Mouse (Mus musculus) spleen, adult 2 months (tissue): ENCODE measurements around the gene Nif3l1. TPM values are rescaled to one million over a fixed set of nuclear protein-coding genes. Genes with fewer than 3 reads are reported as not detected.

Experiments used
- DNase-seq, 2 experiments: peaks; one replicate each; pipeline versions ENCODE4 v3.0.0 to v3.0.0-alpha.2; 2012 to 2021; ENCODE audit warnings: low spot score in 2 of 2, low read depth in 1 of 2
- H3K27ac ChIP-seq: fragments of 200-500 bp; 2 replicates; pipeline ENCODE4 v1.5.1; 2012; ENCODE audit warnings: low read length, inconsistent platforms; ENCODE audit not compliant: insufficient read depth
- H3K27me3 ChIP-seq: fragments of 200-500 bp; 2 replicates; pipeline ENCODE4 v1.6.1; 2012; ENCODE audit warnings: mild to moderate bottlenecking, moderate library complexity, low read length, inconsistent platforms; ENCODE audit not compliant: control insufficient read depth, insufficient read depth
- H3K36me3 ChIP-seq: fragments of 200-500 bp; 2 replicates; pipeline ENCODE4 v1.6.1; 2012; ENCODE audit warnings: mild to moderate bottlenecking, low read length, inconsistent platforms; ENCODE audit not compliant: control insufficient read depth, insufficient read depth
- H3K4me1 ChIP-seq: fragments of 200-500 bp; 2 replicates; pipeline ENCODE4 v1.6.1; 2011; ENCODE audit warnings: inconsistent platforms; ENCODE audit not compliant: control insufficient read depth, insufficient read depth, insufficient read length
- H3K4me3 ChIP-seq: fragments of 200-500 bp; 2 replicates; pipeline ENCODE4 v1.5.1; 2011; ENCODE audit warnings: mild to moderate bottlenecking, inconsistent platforms; ENCODE audit not compliant: insufficient read depth, insufficient read length; ENCODE audit errors: extremely low read depth
- CTCF ChIP-seq: fragments of 200-500 bp; IDR thresholded peaks from 2 replicates; pipeline ENCODE4 v1.5.1; 2011; ENCODE audit warnings: mild to moderate bottlenecking, inconsistent platforms; ENCODE audit not compliant: insufficient read depth, insufficient read length, insufficient replicate concordance; ENCODE audit errors: extremely low read depth
- POLR2A ChIP-seq: fragments of 200-500 bp; IDR thresholded peaks from 2 replicates; pipeline ENCODE4 v1.6.1; 2011; ENCODE audit warnings: low read depth, low read length, inconsistent platforms
- WGBS: fragments of 180-500 bp; shearing (Covaris S2); methylation state at CpG from one replicate; pipeline ENCODE4 v1.1.7; 2018; 5-methylcytosine and 5-hydroxymethylcytosine counted together
- polyA plus RNA-seq: library from polyadenylated mRNA; depleted of rRNA; stranded (reverse); fragments of >200 nt; gene quantifications from 2 replicates; pipeline ENCODE4 v1.2.3, GENCODE M21; 2012; rRNA removed

The Nif3l1 gene
- polyA plus RNA-seq: 7.5 and 8.6 TPM in 2 replicates

DNA sequence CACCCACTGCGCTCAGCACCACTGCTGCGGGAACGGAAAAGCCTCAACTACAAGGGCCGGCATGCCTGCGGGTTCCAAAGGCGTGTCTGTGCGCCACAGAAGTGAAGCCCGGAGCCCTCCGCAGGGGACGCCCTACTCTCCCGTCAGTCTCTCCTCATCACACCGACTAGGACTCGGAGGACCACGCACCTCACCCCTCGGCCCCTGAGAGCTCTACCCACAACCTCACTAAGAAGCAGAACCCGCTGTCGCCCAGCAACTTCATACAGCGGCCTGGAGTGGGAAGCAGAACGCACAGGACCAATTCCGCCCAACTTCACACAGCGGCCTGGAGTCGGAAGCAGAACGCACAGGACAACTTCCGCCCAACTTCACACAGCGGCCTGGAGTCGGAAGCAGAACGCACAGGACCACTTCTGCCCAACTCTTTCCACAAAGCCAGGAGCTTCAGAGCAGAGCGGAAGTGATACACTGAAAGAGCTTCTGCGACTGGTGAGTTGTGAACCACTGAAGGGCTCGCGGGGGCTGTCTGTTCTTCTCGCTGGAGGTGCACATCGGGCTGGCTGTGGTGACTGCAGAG, at the start of gene Nif3l1, which contains the start of gene Ppil3:
Nif3l1 (plus strand) TSS at position 9 of the 580 bp plus-strand sequence.
Ppil3 (minus strand) TSS at position 344 of the 580 bp plus-strand sequence.
- Histone ChIP-seq H3K4me1 (peaks cover 4% of the 10 kb centered on the region), H3K36me3 (peaks cover 10% of the 10 kb centered on the region; the same call in 1 of the 2 replicates), H3K27me3 (no peaks in the 10 kb centered on the region), H3K4me3 (peak within 1 kb of the TSS; percentile 95), H3K27ac (peak within 1 kb of the TSS; percentile 92)
- WGBS: under 1% methylated on average over 33 of the region's 33 CpGs
- TF ChIP-seq POLR2A: peak; percentile 6; the same call in 1 of the 2 replicates
- TF ChIP-seq CTCF: no peak
- peak; percentile 71 to 75 for DNase-seq

DNA sequence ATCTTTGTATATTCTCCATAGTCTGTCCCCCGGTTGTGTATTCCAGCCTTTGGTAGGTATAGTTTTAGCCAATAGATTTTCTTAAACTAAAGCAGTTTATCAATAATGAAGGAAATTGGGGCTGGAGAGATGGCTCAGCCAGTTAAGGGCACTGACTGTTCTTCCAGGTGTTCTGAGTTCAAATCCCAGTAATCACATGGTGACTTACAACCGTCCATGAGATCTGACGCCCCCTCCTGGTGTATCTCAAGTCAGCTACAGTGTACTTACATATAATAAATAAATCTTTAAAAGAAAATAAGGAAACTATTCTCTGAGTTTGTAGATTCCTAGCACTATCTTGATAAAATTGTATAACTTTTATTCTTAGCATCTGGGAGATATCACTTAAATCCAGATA, 49.6 kb upstream of the Nif3l1 start:
- no peak for DNase-seq
- Histone ChIP-seq H3K27ac (no peak overlapping the region), H3K4me1 (no peaks in the 10 kb centered on the region), H3K4me3 (no peak overlapping the region), H3K36me3 (peaks cover 26% of the 10 kb centered on the region), H3K27me3 (0 out of 2 replicates have a peak, but pooled peaks cover 1% of the 10 kb centered on the region)
- TF ChIP-seq POLR2A (no peak), CTCF (no peak)
- 90% methylated on average over 3 of the region's 3 CpGs for WGBS

DNA sequence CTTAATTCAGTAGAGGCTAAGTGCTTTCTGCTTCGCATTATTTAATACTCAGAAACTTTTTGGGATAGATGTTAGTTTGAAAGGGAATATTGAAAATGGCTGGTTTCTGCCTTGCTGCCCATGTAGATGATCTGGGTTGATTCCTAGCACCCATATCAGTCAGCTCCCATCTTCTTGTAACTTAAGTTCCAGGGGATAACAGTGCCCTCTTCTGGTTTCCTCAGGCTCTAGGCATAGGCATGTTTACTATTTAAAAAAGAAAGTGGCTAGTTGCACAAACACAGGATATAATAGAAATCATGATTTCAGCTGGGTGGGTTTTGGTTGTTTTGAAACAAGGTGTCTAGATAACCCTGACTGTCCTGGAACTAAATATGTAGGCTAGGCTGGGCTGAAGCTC, 48.8 kb upstream of the Nif3l1 start:
- no peak for DNase-seq
- H3K27ac ChIP-seq: no peak overlapping the region
- no peak overlapping the region for H3K4me3 ChIP-seq
- H3K27me3 ChIP-seq: 0 out of 2 replicates have a peak, but pooled peaks cover 1% of the 10 kb centered on the region
- WGBS: 93% methylated on average over 1 of the region's 1 CpGs
- H3K36me3 ChIP-seq: peaks cover 33% of the 10 kb centered on the region
- H3K4me1 ChIP-seq: no peaks in the 10 kb centered on the region
- TF ChIP-seq CTCF (no peak), POLR2A (no peak)

DNA sequence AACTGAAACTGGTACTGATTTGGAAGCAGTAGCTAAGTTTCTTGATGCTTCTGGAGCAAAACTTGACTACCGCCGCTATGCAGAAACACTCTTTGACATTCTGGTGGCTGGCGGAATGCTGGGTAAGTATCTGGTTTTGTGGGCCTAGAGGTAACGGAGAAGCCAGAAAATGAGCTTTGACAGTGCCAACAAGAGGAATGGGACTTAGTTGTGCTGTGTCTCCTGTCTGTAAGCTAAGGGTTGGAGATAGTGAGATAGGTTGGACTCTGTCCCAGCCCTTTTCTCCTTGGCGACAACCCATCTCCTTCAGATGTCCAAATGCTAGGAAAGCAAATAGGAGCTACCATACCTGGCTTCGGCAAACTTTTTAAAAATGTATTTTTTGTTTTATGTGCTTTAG, 47.2 kb upstream of the Nif3l1 start:
- Histone ChIP-seq H3K27ac (no peak overlapping the region), H3K36me3 (peaks cover 40% of the 10 kb centered on the region), H3K4me1 (no peaks in the 10 kb centered on the region), H3K4me3 (no peak overlapping the region), H3K27me3 (0 out of 2 replicates have a peak, but pooled peaks cover 1% of the 10 kb centered on the region)
- 95% methylated on average over 6 of the region's 6 CpGs for WGBS
- DNase-seq: no peak
- TF ChIP-seq CTCF (no peak), POLR2A (no peak)

DNA sequence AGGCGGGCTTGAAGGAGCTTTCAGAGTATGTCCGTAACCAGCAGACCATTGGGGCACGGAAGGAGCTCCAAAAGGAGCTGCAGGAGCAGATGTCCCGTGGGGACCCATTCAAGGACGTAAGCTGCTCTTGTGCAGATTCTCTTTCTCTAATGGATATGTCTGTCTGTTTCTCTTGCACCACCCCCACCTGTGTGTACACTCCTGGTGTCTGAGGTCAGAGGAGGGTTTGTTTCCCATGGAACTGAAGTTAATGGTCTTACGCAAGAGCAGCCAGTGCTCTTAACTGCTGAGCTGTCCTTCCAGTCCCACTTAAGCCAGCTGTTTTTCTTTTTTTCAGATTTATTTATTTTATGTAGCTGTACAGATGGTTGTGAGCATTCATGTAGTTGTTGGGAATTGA, 43.6 kb upstream of the Nif3l1 start:
- no peak for DNase-seq
- no peak overlapping the region for H3K27ac ChIP-seq
- WGBS: 95% methylated on average over 6 of the region's 6 CpGs

DNA sequence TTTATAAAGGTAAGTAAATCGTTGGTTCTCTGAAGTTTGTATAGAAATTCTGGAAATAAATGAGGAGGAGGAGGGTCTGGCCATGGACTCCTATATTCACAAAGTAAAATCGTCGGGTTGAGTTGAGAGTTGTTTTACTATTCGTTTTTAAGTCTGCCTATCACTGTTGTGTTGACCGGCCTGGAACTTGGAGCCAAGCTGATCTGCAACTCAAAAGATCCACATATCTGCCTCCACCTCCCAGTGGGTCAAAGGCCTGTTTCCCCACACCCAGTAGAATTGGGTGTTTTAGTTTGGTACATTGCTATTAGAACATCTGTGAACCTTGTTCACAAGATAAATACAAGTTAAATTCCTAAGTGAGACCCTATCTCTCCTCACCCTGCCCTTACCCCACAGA, 41.2 kb upstream of the Nif3l1 start:
- Histone ChIP-seq H3K4me1 (no peaks in the 10 kb centered on the region), H3K4me3 (no peak overlapping the region), H3K27me3 (no peaks in the 10 kb centered on the region), H3K27ac (no peak overlapping the region), H3K36me3 (peaks cover 43% of the 10 kb centered on the region)
- DNase-seq: no peak
- TF ChIP-seq POLR2A (no peak), CTCF (no peak)
- 90% methylated on average over 5 of the region's 5 CpGs for WGBS

More for the DNA sequence above, 43.6 kb upstream of the Nif3l1 start:
- H3K27me3 ChIP-seq: no peaks in the 10 kb centered on the region
- peaks cover 52% of the 10 kb centered on the region for H3K36me3 ChIP-seq
- H3K4me3 ChIP-seq: no peak overlapping the region
- H3K4me1 ChIP-seq: no peaks in the 10 kb centered on the region
- no peak for TF ChIP-seq CTCF
- no peak for TF ChIP-seq POLR2A

DNA sequence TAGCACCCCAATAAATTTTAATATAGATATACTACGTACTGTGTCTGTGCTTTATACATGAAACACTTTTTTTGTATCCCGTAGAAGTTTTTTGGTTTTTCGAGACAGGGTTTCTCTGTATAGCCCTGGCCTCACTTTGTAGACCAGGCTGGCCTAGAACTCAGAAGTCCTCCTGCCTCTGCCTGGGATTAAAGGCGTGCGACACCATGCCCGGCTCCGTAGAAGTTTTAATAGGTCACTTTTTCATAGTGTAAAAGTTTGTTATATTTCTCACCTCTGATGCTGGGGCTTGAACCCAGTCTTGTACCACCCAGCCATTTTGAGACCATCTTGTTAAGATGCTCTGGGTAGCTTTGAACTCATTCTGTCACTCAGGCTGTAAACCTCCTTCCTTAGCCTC, 37.6 kb upstream of the Nif3l1 start:
- 98% methylated on average over 7 of the region's 7 CpGs for WGBS
- DNase-seq: no peak
- no peak for TF ChIP-seq POLR2A
- TF ChIP-seq CTCF: no peak
- Histone ChIP-seq H3K27ac (no peak overlapping the region), H3K27me3 (no peaks in the 10 kb centered on the region), H3K4me3 (no peak overlapping the region), H3K36me3 (peaks cover 43% of the 10 kb centered on the region), H3K4me1 (no peaks in the 10 kb centered on the region)

DNA sequence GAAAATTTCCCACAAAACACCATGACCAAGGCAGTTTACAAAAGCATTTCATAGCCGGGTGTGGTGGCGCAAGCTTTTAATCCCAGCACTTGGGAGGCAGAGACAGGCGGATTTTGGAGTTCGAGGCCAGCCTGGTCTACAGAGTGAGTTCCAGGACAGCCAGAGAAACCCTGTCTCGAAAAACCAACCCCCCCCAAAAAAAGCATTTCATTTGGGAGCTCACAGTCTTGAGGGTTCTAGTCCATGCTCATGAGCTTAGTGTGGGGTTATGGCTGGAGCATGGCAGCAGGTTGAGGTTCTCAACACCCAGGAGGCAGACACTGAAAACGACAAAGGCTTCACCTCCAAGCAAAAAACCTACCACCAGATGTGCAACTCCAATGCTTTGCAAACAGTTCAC, 36.8 kb upstream of the Nif3l1 start:
- no peak for TF ChIP-seq CTCF
- no peak for TF ChIP-seq POLR2A
- DNase-seq: no peak
- 89% methylated on average over 6 of the region's 6 CpGs for WGBS
- Histone ChIP-seq H3K4me1 (no peaks in the 10 kb centered on the region), H3K4me3 (no peak overlapping the region), H3K27ac (no peak overlapping the region), H3K36me3 (peaks cover 41% of the 10 kb centered on the region), H3K27me3 (no peaks in the 10 kb centered on the region)
